Mouse (Mus musculus): ENCODE data around the gene Sidt2. TPM values are rescaled to one million over a fixed set of nuclear protein-coding genes. Genes with fewer than 3 reads are reported as not detected.

The Sidt2 gene
- total and polyA plus RNA-seq, 2 experiments from 2014 or later: 46.5 to 77.5 TPM

GRCm38 (mm10) chr9:45952057-45952456 is 3.0 kb downstream of the Sidt2 start:
- H3K27ac ChIP-seq (ENCODE audit: low read depth, low read length): no peak overlapping the region
- no peak overlapping the region for H3K9ac ChIP-seq
- H3K27me3 ChIP-seq (ENCODE audit: insufficient read depth, low read length): no peaks in the 10 kb centered on the region
- TF ChIP-seq CTCF (IDR thresholded peaks at IDR 0.05; ENCODE audit: low read depth): no peak
- H3K4me3 ChIP-seq (ENCODE audit: low read depth, low read length): no peak overlapping the region
- DNase-seq: no peak
- H3K36me3 ChIP-seq (ENCODE audit: insufficient read depth): peaks cover 47% of the 10 kb centered on the region
- H3K4me1 ChIP-seq (ENCODE audit: insufficient read depth): peaks cover 16% of the 10 kb centered on the region
- no peaks in the 10 kb centered on the region for H3K9me3 ChIP-seq (ENCODE audit: low read length)
- ATAC-seq: no peak
- 90% methylated on average over 4 of the region's 4 CpGs for whole genome bisulfite sequencing
- H3K4me2 ChIP-seq (ENCODE audit: low read depth): no peak overlapping the region

GRCm38 (mm10) chr9:45946872-45947183 is 8.2 kb downstream of the Sidt2 start:
- no peak overlapping the region for H3K9ac ChIP-seq
- ATAC-seq: no peak

GRCm38 (mm10) chr9:45946182-45946871 is 8.7 kb downstream of the Sidt2 start:
- H3K9ac ChIP-seq: no peak overlapping the region
- ATAC-seq: no peak

More at GRCm38 (mm10) chr9:45946872-45947183, 8.2 kb downstream of the Sidt2 start:
- Histone ChIP-seq H3K27ac (ENCODE audit: low read depth, low read length) (no peak overlapping the region), H3K4me2 (ENCODE audit: low read depth) (no peak overlapping the region), H3K4me1 (ENCODE audit: insufficient read depth) (no peaks in the 10 kb centered on the region), H3K27me3 (ENCODE audit: insufficient read depth, low read length) (no peaks in the 10 kb centered on the region), H3K36me3 (ENCODE audit: insufficient read depth) (peaks cover 80% of the 10 kb centered on the region), H3K4me3 (ENCODE audit: low read depth, low read length) (no peak overlapping the region), H3K9me3 (ENCODE audit: low read length) (no peaks in the 10 kb centered on the region)
- no peak for DNase-seq
- no peak for TF ChIP-seq CTCF (IDR thresholded peaks at IDR 0.05; ENCODE audit: low read depth)
- WGBS: 85% methylated on average over 10 of the region's 10 CpGs

GRCm38 (mm10) chr9:45945721-45946120 is 9.3 kb downstream of the Sidt2 start:
- WGBS: 84% methylated on average over 13 of the region's 13 CpGs
- no peak overlapping the region for H3K9ac ChIP-seq
- H3K9me3 ChIP-seq (ENCODE audit: low read length): no peaks in the 10 kb centered on the region
- no peak overlapping the region for H3K27ac ChIP-seq (ENCODE audit: low read depth, low read length)
- ATAC-seq (no peak), DNase-seq (no peak)
- no peaks in the 10 kb centered on the region for H3K4me1 ChIP-seq (ENCODE audit: insufficient read depth)
- peaks cover 86% of the 10 kb centered on the region for H3K36me3 ChIP-seq (ENCODE audit: insufficient read depth)
- H3K4me2 ChIP-seq (ENCODE audit: low read depth): no peak overlapping the region
- no peaks in the 10 kb centered on the region for H3K27me3 ChIP-seq (ENCODE audit: insufficient read depth, low read length)
- H3K4me3 ChIP-seq (ENCODE audit: low read depth, low read length): no peak overlapping the region
- no peak for TF ChIP-seq CTCF (IDR thresholded peaks at IDR 0.05; ENCODE audit: low read depth)

More at GRCm38 (mm10) chr9:45946182-45946871, 8.7 kb downstream of the Sidt2 start:
- no peaks in the 10 kb centered on the region for H3K9me3 ChIP-seq (ENCODE audit: low read length)
- no peaks in the 10 kb centered on the region for H3K4me1 ChIP-seq (ENCODE audit: insufficient read depth)
- peaks cover 81% of the 10 kb centered on the region for H3K36me3 ChIP-seq (ENCODE audit: insufficient read depth)
- no peak overlapping the region for H3K27ac ChIP-seq (ENCODE audit: low read depth, low read length)
- no peak for TF ChIP-seq CTCF (IDR thresholded peaks at IDR 0.05; ENCODE audit: low read depth)
- no peak overlapping the region for H3K4me2 ChIP-seq (ENCODE audit: low read depth)
- WGBS: 90% methylated on average over 16 of the region's 16 CpGs
- no peak for DNase-seq
- no peak overlapping the region for H3K4me3 ChIP-seq (ENCODE audit: low read depth, low read length)
- no peaks in the 10 kb centered on the region for H3K27me3 ChIP-seq (ENCODE audit: insufficient read depth, low read length)

- 92% methylated on average over 13 of the region's 13 CpGs for WGBS
- Histone ChIP-seq H3K4me2 (ENCODE audit: low read depth) (no peak overlapping the region), H3K4me1 (ENCODE audit: insufficient read depth) (no peaks in the 10 kb centered on the region), H3K36me3 (ENCODE audit: insufficient read depth) (peaks cover 82% of the 10 kb centered on the region), H3K27ac (ENCODE audit: low read depth, low read length) (no peak overlapping the region), H3K27me3 (ENCODE audit: insufficient read depth, low read length) (no peaks in the 10 kb centered on the region), H3K9me3 (ENCODE audit: low read length) (no peaks in the 10 kb centered on the region), H3K4me3 (ENCODE audit: low read depth, low read length) (no peak overlapping the region), H3K9ac (no peak overlapping the region)
- DNase-seq: no peak
- no peak for TF ChIP-seq CTCF (IDR thresholded peaks at IDR 0.05; ENCODE audit: low read depth)
- no peak for ATAC-seq
Measured at GRCm38 (mm10) chr9:45944506-45945400, 10.3 kb downstream of the Sidt2 start.

- WGBS: 85% methylated on average over 8 of the region's 8 CpGs
- no peak overlapping the region for H3K27ac ChIP-seq (ENCODE audit: low read depth, low read length)
- H3K27me3 ChIP-seq (ENCODE audit: insufficient read depth, low read length): no peaks in the 10 kb centered on the region
- DNase-seq (no peak), ATAC-seq (no peak)
- H3K9ac ChIP-seq: no peak overlapping the region
- H3K4me3 ChIP-seq (ENCODE audit: low read depth, low read length): no peak overlapping the region
- TF ChIP-seq CTCF (IDR thresholded peaks at IDR 0.05; ENCODE audit: low read depth): no peak
- no peak overlapping the region for H3K4me2 ChIP-seq (ENCODE audit: low read depth)
- H3K4me1 ChIP-seq (ENCODE audit: insufficient read depth): no peaks in the 10 kb centered on the region
- no peaks in the 10 kb centered on the region for H3K9me3 ChIP-seq (ENCODE audit: low read length)
- peaks cover 82% of the 10 kb centered on the region for H3K36me3 ChIP-seq (ENCODE audit: insufficient read depth)
Measured at GRCm38 (mm10) chr9:45943628-45944505, 11.2 kb downstream of the Sidt2 start.
